Mouse (Mus musculus): ENCODE data around the gene B230219D22Rik.

- no peak for TF ChIP-seq CTCF (IDR thresholded peaks at IDR 0.05; ENCODE audit: low read depth)
- no peak for TF ChIP-seq EP300 (IDR thresholded peaks at IDR 0.05; ENCODE audit: low read depth)
Measured at GRCm38 (mm10) chr13:55730716-55731115, 37.8 kb downstream of the B230219D22Rik start.

All from heart, postnatal 0 days (tissue).